Comparison of ENCODE assay signal across 1 mouse cellular context in genomic region chr11:102207825-102208777, GRCm38 (mm10).
A peak's percentile ranks its signal among the peaks of the same experiment; 100 is the strongest.
TF ChIP-seq lines count a peak whose summit lies in the region.

No protein-coding gene starts in this region.

TF ChIP-seq in MEL, 35 proteins besides CTCF, POLR2A, EP300 and RAD21:
- no peak for TF ChIP-seq POLR2AphosphoS5 (IDR thresholded peaks at IDR 0.05; ENCODE audit: borderline replicate concordance, low read depth, low read length)
- TF ChIP-seq ZNF384 (IDR thresholded peaks at IDR 0.05; ENCODE audit: low read depth, low read length), result no peak
- no peak for TF ChIP-seq E2F4 (IDR thresholded peaks at IDR 0.05; ENCODE audit: borderline replicate concordance, low read depth, low read length)
- no peak for TF ChIP-seq GABPA (IDR thresholded peaks at IDR 0.05; ENCODE audit: low read depth, low read length)
- TF ChIP-seq SIN3A (IDR thresholded peaks at IDR 0.05; ENCODE audit: low read length), result no peak
- no peak for TF ChIP-seq MXI1 (IDR thresholded peaks at IDR 0.05; ENCODE audit: low read depth, low read length)
- TF ChIP-seq CHD1 (IDR thresholded peaks at IDR 0.05; ENCODE audit: low read depth, low read length), result no peak
- no peak for TF ChIP-seq KAT2A (conservative IDR thresholded peaks at IDR 0.05; ENCODE audit: low read depth, low read length)
- TF ChIP-seq ETS1 (IDR thresholded peaks at IDR 0.05; ENCODE audit: low read depth, low read length), result 0 out of 2 replicates have a peak, but pooled peaks have one; percentile 17
- TF ChIP-seq TCF12 (IDR thresholded peaks at IDR 0.05; ENCODE audit: low read depth, low read length), result 0 out of 2 replicates have a peak, but pooled peaks have one; percentile 21
- TF ChIP-seq MEF2A (IDR thresholded peaks at IDR 0.05; ENCODE audit: extremely low read depth, insufficient replicate concordance, low read depth, low read length, poor library complexity, severe bottlenecking), result peak; percentile 49; the same call in 1 of the 2 replicates
- no peak for TF ChIP-seq GATA1 (IDR thresholded peaks at IDR 0.05; ENCODE audit: low read depth, low read length)
- no peak for TF ChIP-seq POLR2AphosphoS2 (IDR thresholded peaks at IDR 0.05; ENCODE audit: low read length)
- TF ChIP-seq MAZ (IDR thresholded peaks at IDR 0.05; ENCODE audit: low read depth, low read length), result no peak
- no peak for TF ChIP-seq HCFC1 (IDR thresholded peaks at IDR 0.05; ENCODE audit: low read depth, low read length)
- TF ChIP-seq CHD2 (IDR thresholded peaks at IDR 0.05; ENCODE audit: low read length), result no peak
